Mouse (Mus musculus): ENCODE data around the gene Rundc3b.

Gene Rundc3b

GRCm38 (mm10) chr5:8622596-8623231 is at the start of gene Rundc3b:
Gene Rundc3b (minus strand): TSS chr5:8622952.
- peak; percentile 87 to 90 for DNase-seq (ENCODE audit: low spot score in 2 of 2)

- DNase-seq (ENCODE audit: low spot score in 2 of 2), result no peak
These were observed 46.9 kb upstream of the Rundc3b start for GRCm38 (mm10) chr5:8669606-8670005.

- DNase-seq (ENCODE audit: low spot score in 2 of 2), result no peak
These were observed 45.2 kb upstream of the Rundc3b start for GRCm38 (mm10) chr5:8667758-8668474.

GRCm38 (mm10) chr5:8664678-8665077 is 41.9 kb upstream of the Rundc3b start:
- DNase-seq (ENCODE audit: low spot score in 2 of 2), result no peak

- DNase-seq (ENCODE audit: low spot score in 2 of 2), result no peak
These were observed 38.0 kb upstream of the Rundc3b start for GRCm38 (mm10) chr5:8660738-8661151.

- peak in 1 of 2 experiments; percentile 4 for DNase-seq (ENCODE audit: low spot score in 2 of 2)
These were observed 37.4 kb upstream of the Rundc3b start, which contains the start of gene Abcb1a for GRCm38 (mm10) chr5:8659911-8660737. Gene Abcb1a (plus strand): TSS chr5:8660077.

GRCm38 (mm10) chr5:8652085-8652484 is 29.3 kb upstream of the Rundc3b start:
- no peak for DNase-seq (ENCODE audit: low spot score in 2 of 2)

GRCm38 (mm10) chr5:8648774-8649173 is 26.0 kb upstream of the Rundc3b start:
- DNase-seq (ENCODE audit: low spot score in 2 of 2), result no peak

GRCm38 (mm10) chr5:8648300-8648699 is 25.5 kb upstream of the Rundc3b start:
- no peak for DNase-seq (ENCODE audit: low spot score in 2 of 2)

GRCm38 (mm10) chr5:8634489-8634975 is 11.8 kb upstream of the Rundc3b start:
- DNase-seq (ENCODE audit: low spot score in 2 of 2), result no peak

GRCm38 (mm10) chr5:8632901-8633300 is 10.1 kb upstream of the Rundc3b start:
- DNase-seq (ENCODE audit: low spot score in 2 of 2), result no peak

- peak; percentile 45 to 55 for DNase-seq (ENCODE audit: low spot score in 2 of 2)
These were observed 619 bp downstream of the Rundc3b start for GRCm38 (mm10) chr5:8622071-8622595.

GRCm38 (mm10) chr5:8571118-8571517 is 51.6 kb downstream of the Rundc3b start:
- no peak for DNase-seq (ENCODE audit: low spot score in 2 of 2)

GRCm38 (mm10) chr5:8566867-8567266 is 55.9 kb downstream of the Rundc3b start:
- DNase-seq (ENCODE audit: low spot score in 2 of 2), result no peak

GRCm38 (mm10) chr5:8544512-8544911 is 78.2 kb downstream of the Rundc3b start:
- no peak for DNase-seq (ENCODE audit: low spot score in 2 of 2)

- no peak for DNase-seq (ENCODE audit: low spot score in 2 of 2)
These were observed 80.0 kb downstream of the Rundc3b start for GRCm38 (mm10) chr5:8542631-8543207.

- DNase-seq (ENCODE audit: low spot score in 2 of 2), result no peak
These were observed 81.3 kb downstream of the Rundc3b start for GRCm38 (mm10) chr5:8541120-8542117.

GRCm38 (mm10) chr5:8519006-8519405 is 103.7 kb downstream of the Rundc3b start:
- no peak for DNase-seq (ENCODE audit: low spot score in 2 of 2)

GRCm38 (mm10) chr5:8491778-8492177 is 131.0 kb downstream of the Rundc3b start:
- no peak for DNase-seq (ENCODE audit: low spot score in 2 of 2)

GRCm38 (mm10) chr5:8489471-8490110 is 133.2 kb downstream of the Rundc3b start:
- DNase-seq (ENCODE audit: low spot score in 2 of 2), result no peak

Data from frontal cortex, postnatal 14 days (tissue).